Mouse (Mus musculus) heart, adult 2 months (tissue): ENCODE measurements around the gene Gm11084.

ENCODE experiments used
- CTCF ChIP-seq: fragments of 200-600 bp; IDR thresholded peaks from 2 replicates; pipeline ENCODE4 v1.8.1; 2022; ENCODE audit warnings: antibody characterized with exemption, mild to moderate bottlenecking, moderate library complexity
- EP300 ChIP-seq: fragments of 200-500 bp; IDR thresholded peaks from 2 replicates; pipeline ENCODE4 v1.6.1; 2011; ENCODE audit warnings: low read depth, low read length, control low read depth; ENCODE audit not compliant: insufficient read depth

GRCm38 (mm10) chr2:72978473-72978872, 8.0 kb downstream of the Gm11084 start:
- TF ChIP-seq CTCF, result peak; percentile 69
- TF ChIP-seq EP300, result no peak
